Mouse (Mus musculus) midbrain, embryonic 13.5 days (tissue): ENCODE results near the gene Dapk2. TPM values are rescaled to one million over a fixed set of nuclear protein-coding genes. Genes with fewer than 3 reads are reported as not detected.
"Not testable (repeated sequence)": the region's sequence is repeated elsewhere in the genome, so short reads cannot be mapped to it uniquely, and the experiment has no call there.

Source experiments
- ATAC-seq: fragments of 200-750 bp; cut with Nextera tagmentation; 2 replicates; pipeline ENCODE4 v1.8.0; 2017; ENCODE audit warnings: mild to moderate bottlenecking, moderate TSS enrichment, moderate library complexity
- H3K27ac ChIP-seq: fragments of 300-500 bp; sonication (generic); 2 replicates; pipeline ENCODE4 v1.5.1; 2015; ENCODE audit warnings: inconsistent platforms, mild to moderate bottlenecking, moderate library complexity
- H3K27me3 ChIP-seq: fragments of 300-500 bp; sonication (generic); 2 replicates; pipeline ENCODE4 v1.6.1; 2015; ENCODE audit warnings: mild to moderate bottlenecking, inconsistent platforms
- H3K36me3 ChIP-seq: fragments of 300-500 bp; sonication (generic); 2 replicates; pipeline ENCODE4 v1.6.1; 2015; ENCODE audit warnings: mild to moderate bottlenecking, inconsistent platforms
- H3K4me1 ChIP-seq: fragments of 300-500 bp; sonication (generic); replicated peaks from 2 replicates; pipeline ENCODE4 v1.6.1; 2015; ENCODE audit warnings: inconsistent platforms
- H3K4me2 ChIP-seq: fragments of 300-500 bp; sonication (generic); replicated peaks from 2 replicates; pipeline ENCODE4 v1.6.1; 2015; ENCODE audit warnings: moderate library complexity, mild to moderate bottlenecking, inconsistent platforms
- H3K4me3 ChIP-seq: fragments of 300-500 bp; sonication (generic); replicated peaks from 2 replicates; pipeline ENCODE4 v1.5.1; 2015; ENCODE audit warnings: mild to moderate bottlenecking, inconsistent platforms
- H3K9ac ChIP-seq: fragments of 300-500 bp; sonication (generic); replicated peaks from 2 replicates; pipeline ENCODE4 v1.6.1; 2015; ENCODE audit warnings: mild to moderate bottlenecking, inconsistent platforms
- H3K9me3 ChIP-seq: fragments of 300-500 bp; sonication (generic); 2 replicates; pipeline ENCODE4 v1.6.1; 2016; ENCODE audit warnings: mild to moderate bottlenecking, inconsistent platforms
- WGBS: fragments of 180-500 bp; shearing (Covaris S2); methylation state at CpG from one replicate; pipeline ENCODE4 v1.1.7; 2015; 5-methylcytosine and 5-hydroxymethylcytosine counted together
- polyA plus RNA-seq: library from polyadenylated mRNA; unstranded; fragments of >200 nt; fragmentation: Nextera tagmentation; extraction: Ambion mirVana; gene quantifications from 2 replicates; pipeline ENCODE4 v1.2.1, GENCODE M21; 2015

Dapk2 gene
- polyA plus RNA-seq, 1 experiment from 2014 or later, result 1.4 TPM

GRCm38 (mm10) chr9:66271726-66272125 is 113.7 kb downstream of the Dapk2 start:
- WGBS, result 45% methylated on average over 5 of the region's 5 CpGs

GRCm38 (mm10) chr9:66273632-66274031 is 115.6 kb downstream of the Dapk2 start:
- Histone ChIP-seq H3K4me1 (peaks cover 30% of the 10 kb centered on the region), H3K4me2 (no peak overlapping the region), H3K9me3 (no peaks in the 10 kb centered on the region), H3K27me3 (no peaks in the 10 kb centered on the region), H3K36me3 (no peaks in the 10 kb centered on the region), H3K9ac (no peak overlapping the region), H3K27ac (no peak overlapping the region), H3K4me3 (no peak overlapping the region)
- 93% methylated on average over 1 of the region's 1 CpGs for WGBS
- ATAC-seq, result no peak

More at GRCm38 (mm10) chr9:66271726-66272125, 113.7 kb downstream of the Dapk2 start:
- Histone ChIP-seq H3K9me3 (no peaks in the 10 kb centered on the region), H3K4me3 (no peak overlapping the region), H3K27me3 (no peaks in the 10 kb centered on the region), H3K4me1 (peaks cover 26% of the 10 kb centered on the region), H3K27ac (no peak overlapping the region), H3K36me3 (no peaks in the 10 kb centered on the region), H3K9ac (no peak overlapping the region), H3K4me2 (no peak overlapping the region)
- ATAC-seq, result no peak

GRCm38 (mm10) chr9:66274657-66275056 is 116.6 kb downstream of the Dapk2 start:
- no peak overlapping the region for H3K27ac ChIP-seq
- H3K9me3 ChIP-seq, result no peaks in the 10 kb centered on the region
- H3K4me3 ChIP-seq, result no peak overlapping the region
- 29% methylated on average over 3 of the region's 3 CpGs for WGBS
- ATAC-seq, result peak; percentile 45; the same call in 1 of the 2 replicates
- H3K4me2 ChIP-seq, result peak overlapping the region; percentile 45; the same call in 1 of the 2 replicates
- H3K27me3 ChIP-seq, result no peaks in the 10 kb centered on the region
- H3K4me1 ChIP-seq, result peaks cover 30% of the 10 kb centered on the region
- H3K9ac ChIP-seq, result no peak overlapping the region
- no peaks in the 10 kb centered on the region for H3K36me3 ChIP-seq

- no peaks in the 10 kb centered on the region for H3K36me3 ChIP-seq
- H3K4me1 ChIP-seq, result peaks cover 30% of the 10 kb centered on the region
- no peak overlapping the region for H3K9ac ChIP-seq
- no peaks in the 10 kb centered on the region for H3K9me3 ChIP-seq
- WGBS, result under 1% methylated on average over 15 of the region's 15 CpGs
- no peaks in the 10 kb centered on the region for H3K27me3 ChIP-seq
- peak overlapping the region; percentile 22 for H3K4me3 ChIP-seq
- peak; percentile 75 for ATAC-seq
- peak overlapping the region; percentile 45 for H3K4me2 ChIP-seq
- H3K27ac ChIP-seq, result peak overlapping the region; percentile 57
Observed at GRCm38 (mm10) chr9:66275267-66275991, 117.4 kb downstream of the Dapk2 start.

GRCm38 (mm10) chr9:66276062-66276461 is 118.0 kb downstream of the Dapk2 start:
- peaks cover 30% of the 10 kb centered on the region for H3K4me1 ChIP-seq
- 0 out of 2 replicates have a peak overlapping the region, but pooled peaks have one; percentile 12 for H3K27ac ChIP-seq
- no peak overlapping the region for H3K4me3 ChIP-seq
- no peaks in the 10 kb centered on the region for H3K9me3 ChIP-seq
- peak overlapping the region; percentile 45; the same call in 1 of the 2 replicates for H3K4me2 ChIP-seq
- 13% methylated on average over 4 of the region's 4 CpGs for WGBS
- no peaks in the 10 kb centered on the region for H3K36me3 ChIP-seq
- no peak for ATAC-seq
- no peak overlapping the region for H3K9ac ChIP-seq
- no peaks in the 10 kb centered on the region for H3K27me3 ChIP-seq

GRCm38 (mm10) chr9:66276697-66277385 is 118.8 kb downstream of the Dapk2 start:
- Histone ChIP-seq H3K4me3 (no peak overlapping the region), H3K4me2 (no peak overlapping the region), H3K9me3 (no peaks in the 10 kb centered on the region), H3K27ac (0 out of 2 replicates have a peak overlapping the region, but pooled peaks have one; percentile 25), H3K4me1 (peaks cover 34% of the 10 kb centered on the region), H3K36me3 (no peaks in the 10 kb centered on the region), H3K9ac (no peak overlapping the region), H3K27me3 (no peaks in the 10 kb centered on the region)
- WGBS, result 27% methylated on average over 14 of the region's 14 CpGs
- ATAC-seq, result no peak

- H3K4me2 ChIP-seq, result no peak overlapping the region
Observed at GRCm38 (mm10) chr9:66279647-66280046, 121.6 kb downstream of the Dapk2 start.

GRCm38 (mm10) chr9:66280496-66280895 is 122.5 kb downstream of the Dapk2 start:
- Histone ChIP-seq H3K4me2 (no peak overlapping the region), H3K36me3 (no peaks in the 10 kb centered on the region), H3K27ac (no peak overlapping the region), H3K9ac (no peak overlapping the region), H3K27me3 (no peaks in the 10 kb centered on the region), H3K4me3 (no peak overlapping the region), H3K4me1 (peaks cover 20% of the 10 kb centered on the region), H3K9me3 (no peaks in the 10 kb centered on the region)
- WGBS, result 61% methylated on average over 1 of the region's 1 CpGs
- no peak for ATAC-seq

More at GRCm38 (mm10) chr9:66279647-66280046, 121.6 kb downstream of the Dapk2 start:
- Histone ChIP-seq H3K27ac (no peak overlapping the region), H3K4me1 (peaks cover 28% of the 10 kb centered on the region), H3K27me3 (no peaks in the 10 kb centered on the region), H3K36me3 (no peaks in the 10 kb centered on the region), H3K9ac (no peak overlapping the region), H3K9me3 (no peaks in the 10 kb centered on the region), H3K4me3 (no peak overlapping the region)
- no peak for ATAC-seq

GRCm38 (mm10) chr9:66281501-66281951 is 123.5 kb downstream of the Dapk2 start:
- Histone ChIP-seq H3K4me2 (no peak overlapping the region), H3K36me3 (no peaks in the 10 kb centered on the region), H3K27ac (no peak overlapping the region), H3K9me3 (no peaks in the 10 kb centered on the region), H3K27me3 (no peaks in the 10 kb centered on the region), H3K4me3 (no peak overlapping the region), H3K9ac (no peak overlapping the region), H3K4me1 (peaks cover 15% of the 10 kb centered on the region; the same call in 1 of the 2 replicates)
- 64% methylated on average over 9 of the region's 9 CpGs for WGBS
- no peak for ATAC-seq

GRCm38 (mm10) chr9:66282582-66282981 is 124.6 kb downstream of the Dapk2 start:
- Histone ChIP-seq H3K27me3 (no peaks in the 10 kb centered on the region), H3K4me2 (no peak overlapping the region), H3K36me3 (no peaks in the 10 kb centered on the region), H3K4me3 (no peak overlapping the region), H3K9me3 (no peaks in the 10 kb centered on the region), H3K9ac (no peak overlapping the region), H3K27ac (no peak overlapping the region), H3K4me1 (peaks cover 9% of the 10 kb centered on the region; the same call in 1 of the 2 replicates)
- no peak for ATAC-seq
- WGBS, result 97% methylated on average over 1 of the region's 1 CpGs

- Histone ChIP-seq H3K36me3 (no peaks in the 10 kb centered on the region), H3K9ac (no peak overlapping the region), H3K4me1 (peaks cover 9% of the 10 kb centered on the region; the same call in 1 of the 2 replicates), H3K27me3 (no peaks in the 10 kb centered on the region), H3K27ac (no peak overlapping the region), H3K4me2 (no peak overlapping the region), H3K9me3 (no peaks in the 10 kb centered on the region), H3K4me3 (no peak overlapping the region)
- 23% methylated on average over 2 of the region's 2 CpGs for WGBS
- no peak for ATAC-seq
Observed at GRCm38 (mm10) chr9:66283565-66284203, 125.7 kb downstream of the Dapk2 start.

GRCm38 (mm10) chr9:66285241-66285640 is 127.2 kb downstream of the Dapk2 start:
- not testable (repeated sequence) for H3K9ac ChIP-seq, H3K27me3 ChIP-seq, H3K4me1 ChIP-seq, H3K4me3 ChIP-seq, H3K36me3 ChIP-seq, ATAC-seq, H3K27ac ChIP-seq, H3K4me2 ChIP-seq, H3K9me3 ChIP-seq
- 85% methylated on average over 2 of the region's 2 CpGs for WGBS
